Mouse (Mus musculus) cerebellum, adult 2 months (tissue): ENCODE measurements around the gene Gp1ba. TPM values are rescaled to one million over a fixed set of nuclear protein-coding genes. Genes with fewer than 3 reads are reported as not detected.

Experiments used
- DNase-seq, 2 experiments: peaks; one replicate each; pipeline ENCODE4 v3.0.0; 2021
- H3K27ac ChIP-seq: fragments of 200-500 bp; 2 replicates; pipeline ENCODE4 v1.5.1; 2012; ENCODE audit warnings: low read length, control low read depth, inconsistent platforms; ENCODE audit not compliant: insufficient read depth
- H3K27me3 ChIP-seq: fragments of 200-500 bp; 2 replicates; pipeline ENCODE4 v1.6.1; 2012; ENCODE audit warnings: inconsistent platforms, mild to moderate bottlenecking, low read length, moderate library complexity; ENCODE audit not compliant: control insufficient read depth, insufficient read depth
- H3K4me1 ChIP-seq: fragments of 200-500 bp; 2 replicates; pipeline ENCODE4 v1.6.1; 2011; ENCODE audit warnings: low read length; ENCODE audit not compliant: control insufficient read depth, insufficient read depth
- H3K4me3 ChIP-seq: fragments of 200-500 bp; replicated peaks from 2 replicates; pipeline ENCODE3; 2011; ENCODE audit warnings: mild to moderate bottlenecking, low read depth, low read length, control low read depth; ENCODE audit not compliant: insufficient read depth
- CTCF ChIP-seq: fragments of 200-500 bp; IDR thresholded peaks from 2 replicates; pipeline ENCODE4 v1.5.1; 2011; ENCODE audit warnings: low read depth, mild to moderate bottlenecking, control low read depth, low read length, moderate library complexity, borderline replicate concordance; ENCODE audit not compliant: insufficient read depth
- POLR2A ChIP-seq: fragments of 200-500 bp; IDR thresholded peaks from 2 replicates; pipeline ENCODE4 v1.6.1; 2011; ENCODE audit warnings: low read length, control low read depth, borderline replicate concordance; ENCODE audit not compliant: insufficient read depth
- WGBS: fragments of 180-500 bp; shearing (Covaris S2); methylation state at CpG from one replicate; pipeline ENCODE4 v1.1.7; 2018; 5-methylcytosine and 5-hydroxymethylcytosine counted together
- polyA plus RNA-seq: library from polyadenylated mRNA; depleted of rRNA; stranded (reverse); fragments of >200 nt; gene quantifications from 2 replicates; pipeline ENCODE4 v1.2.3, GENCODE M21; 2012

Gene Gp1ba
- polyA plus RNA-seq, 1 experiment = not detected

DNA sequence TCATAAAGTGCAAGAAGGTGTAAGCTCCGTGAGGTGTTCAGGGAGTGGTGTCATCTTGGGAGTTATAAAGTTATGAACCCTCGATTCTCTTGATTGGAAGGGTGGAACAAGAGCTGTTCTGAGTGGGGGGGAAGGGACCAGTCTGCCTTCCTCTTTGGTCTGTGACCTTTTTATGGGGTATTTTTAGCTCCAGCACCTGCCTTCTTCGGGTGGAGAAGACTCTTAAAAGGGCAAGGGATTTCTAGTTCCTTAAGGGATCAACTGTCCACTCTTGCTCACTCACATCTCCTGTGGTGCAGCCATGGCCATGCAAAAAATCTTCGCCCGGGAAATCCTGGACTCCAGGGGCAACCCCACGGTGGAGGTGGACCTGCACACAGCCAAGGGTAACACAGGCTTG is 18.7 kb downstream of the Gp1ba start:
- no peaks in the 10 kb centered on the region for H3K27me3 ChIP-seq
- no peak overlapping the region for H3K27ac ChIP-seq
- WGBS = 39% methylated on average over 6 of the region's 6 CpGs
- no peak overlapping the region for H3K4me3 ChIP-seq
- peaks cover 9% of the 10 kb centered on the region for H3K4me1 ChIP-seq
- DNase-seq = no peak
- TF ChIP-seq CTCF = no peak
- TF ChIP-seq POLR2A = no peak

DNA sequence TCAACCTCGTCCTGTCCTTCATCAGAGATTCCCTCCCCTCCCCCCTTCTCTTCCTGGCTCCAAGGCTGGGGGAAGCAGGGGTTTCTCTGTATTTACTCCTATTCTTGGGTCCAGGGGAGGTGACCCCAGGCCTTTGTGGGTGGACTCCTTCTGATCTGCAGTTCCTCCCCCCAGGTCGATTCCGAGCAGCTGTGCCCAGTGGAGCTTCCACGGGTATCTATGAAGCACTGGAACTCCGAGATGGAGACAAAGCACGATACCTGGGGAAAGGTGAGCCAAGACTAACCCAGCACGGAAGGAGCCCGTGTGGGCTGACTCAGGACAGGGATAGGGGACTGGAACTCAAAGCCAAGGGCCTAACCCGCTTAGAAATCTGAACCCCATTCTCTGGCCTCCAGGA is 19.1 kb downstream of the Gp1ba start:
- H3K27ac ChIP-seq = no peak overlapping the region
- 61% methylated on average over 9 of the region's 9 CpGs for WGBS
- DNase-seq = no peak
- peaks cover 6% of the 10 kb centered on the region for H3K4me1 ChIP-seq
- H3K4me3 ChIP-seq = no peak overlapping the region
- no peaks in the 10 kb centered on the region for H3K27me3 ChIP-seq
- TF ChIP-seq CTCF (no peak), POLR2A (no peak)

DNA sequence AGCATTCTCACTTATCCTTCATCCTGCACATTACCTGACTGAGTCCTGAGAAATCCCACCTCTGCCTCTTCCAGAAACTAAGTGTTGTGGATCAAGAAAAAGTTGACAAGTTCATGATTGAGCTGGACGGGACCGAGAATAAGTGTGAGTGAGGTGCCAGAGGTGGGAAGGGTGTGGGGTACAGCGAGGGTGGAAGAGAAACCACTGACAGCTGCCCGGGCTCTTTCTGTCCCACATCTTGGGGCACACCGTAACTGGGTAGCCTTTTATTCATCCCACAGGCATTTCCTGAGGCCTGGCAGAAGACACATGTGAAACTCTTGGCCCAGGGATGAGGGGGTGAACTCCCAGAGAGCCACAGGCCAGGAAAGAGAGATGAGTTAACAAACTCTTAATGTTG is 19.6 kb downstream of the Gp1ba start:
- 89% methylated on average over 5 of the region's 5 CpGs for WGBS
- H3K4me1 ChIP-seq = peaks cover 6% of the 10 kb centered on the region
- H3K27ac ChIP-seq = no peak overlapping the region
- H3K27me3 ChIP-seq = no peaks in the 10 kb centered on the region
- no peak for DNase-seq
- H3K4me3 ChIP-seq = no peak overlapping the region
- TF ChIP-seq POLR2A = no peak
- TF ChIP-seq CTCF = no peak

DNA sequence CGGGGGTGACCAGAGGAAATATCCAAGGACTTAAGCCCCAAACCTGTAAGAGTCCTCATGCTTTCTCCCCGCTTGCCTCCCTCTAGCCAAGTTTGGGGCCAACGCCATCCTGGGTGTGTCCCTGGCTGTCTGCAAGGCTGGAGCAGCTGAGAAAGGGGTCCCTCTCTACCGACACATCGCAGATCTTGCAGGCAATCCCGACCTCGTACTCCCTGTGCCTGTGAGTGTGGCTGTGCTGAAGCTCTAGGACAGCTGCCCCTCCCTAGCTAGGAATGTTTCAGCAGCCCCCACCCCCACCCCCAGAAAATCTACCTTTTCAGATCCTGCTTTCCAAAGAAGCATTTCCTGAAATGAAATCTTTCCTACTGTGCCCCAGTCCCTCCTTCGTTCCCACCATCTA is 20.0 kb downstream of the Gp1ba start:
- DNase-seq = no peak
- no peak for TF ChIP-seq CTCF
- no peak for TF ChIP-seq POLR2A
- H3K27ac ChIP-seq = no peak overlapping the region
- 76% methylated on average over 8 of the region's 8 CpGs for WGBS
- H3K27me3 ChIP-seq = no peaks in the 10 kb centered on the region
- no peak overlapping the region for H3K4me3 ChIP-seq
- H3K4me1 ChIP-seq = peaks cover 6% of the 10 kb centered on the region

DNA sequence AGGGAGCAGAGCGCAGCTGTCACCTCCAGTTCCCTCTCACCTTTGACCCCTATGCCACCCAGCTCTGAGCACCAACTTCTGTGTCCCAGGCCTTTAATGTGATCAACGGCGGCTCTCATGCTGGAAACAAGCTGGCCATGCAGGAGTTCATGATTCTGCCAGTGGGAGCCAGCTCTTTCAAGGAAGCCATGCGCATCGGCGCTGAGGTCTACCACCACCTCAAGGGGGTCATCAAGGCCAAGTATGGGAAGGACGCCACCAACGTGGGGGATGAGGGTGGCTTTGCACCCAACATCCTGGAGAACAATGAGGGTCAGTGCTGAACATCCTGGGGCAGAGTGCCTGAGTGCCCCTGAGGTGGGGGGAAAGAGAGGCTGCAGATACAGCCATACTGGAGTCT is 21.6 kb downstream of the Gp1ba start:
- H3K4me1 ChIP-seq = peaks cover 6% of the 10 kb centered on the region

DNA sequence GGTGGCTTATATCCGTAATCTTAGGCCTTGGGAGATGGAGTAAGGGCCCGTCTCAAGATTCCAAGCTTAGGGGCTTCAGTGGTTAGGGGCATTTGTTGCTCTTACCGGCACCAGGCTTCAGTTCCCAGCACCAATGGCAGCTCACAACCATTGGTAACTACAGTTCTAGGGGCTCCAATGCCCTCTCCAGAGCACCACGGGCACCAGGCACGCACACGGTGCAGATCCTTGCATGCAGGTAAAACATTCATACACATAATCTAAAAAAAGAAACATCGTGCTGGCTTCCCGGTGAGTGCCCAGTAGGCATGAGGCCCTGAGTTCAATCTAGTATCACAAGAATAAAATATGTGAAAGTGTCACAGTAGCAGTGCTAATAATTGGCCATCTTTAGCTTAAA is 24.2 kb downstream of the Gp1ba start:
- Histone ChIP-seq H3K27me3 (no peaks in the 10 kb centered on the region), H3K4me3 (no peak overlapping the region), H3K4me1 (no peaks in the 10 kb centered on the region; the same call in 1 of the 2 replicates), H3K27ac (no peak overlapping the region)
- 90% methylated on average over 8 of the region's 8 CpGs for WGBS
- TF ChIP-seq CTCF = no peak
- TF ChIP-seq POLR2A = no peak
- no peak for DNase-seq

More for the DNA sequence above, 21.6 kb downstream of the Gp1ba start:
- Histone ChIP-seq H3K27ac (no peak overlapping the region), H3K4me3 (no peak overlapping the region), H3K27me3 (no peaks in the 10 kb centered on the region)
- DNase-seq = no peak
- no peak for TF ChIP-seq CTCF
- TF ChIP-seq POLR2A = no peak
- 89% methylated on average over 8 of the region's 8 CpGs for WGBS

DNA sequence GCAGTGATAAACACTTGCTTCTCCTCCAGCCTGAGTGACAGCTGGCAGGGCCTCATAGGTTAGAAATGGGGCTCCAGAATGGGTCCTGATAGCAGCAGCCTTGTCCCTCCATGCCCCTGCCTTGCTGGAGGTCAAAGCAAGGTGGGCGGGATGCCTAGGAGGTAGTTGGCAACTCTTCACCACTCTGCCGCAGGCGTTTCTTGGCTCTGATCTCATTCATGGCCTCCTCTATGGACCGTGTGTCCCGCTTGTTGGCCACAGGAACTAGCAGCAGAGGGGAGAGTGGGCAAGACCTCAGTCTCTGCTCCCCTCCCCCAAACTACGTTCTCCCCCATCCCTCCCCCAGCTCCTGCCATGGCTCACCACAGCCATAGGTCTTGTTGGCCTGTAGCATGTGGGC is 25.0 kb downstream of the Gp1ba start:
- Histone ChIP-seq H3K27me3 (no peaks in the 10 kb centered on the region), H3K27ac (no peak overlapping the region), H3K4me3 (no peak overlapping the region), H3K4me1 (no peaks in the 10 kb centered on the region; the same call in 1 of the 2 replicates)
- WGBS = 46% methylated on average over 6 of the region's 6 CpGs
- TF ChIP-seq CTCF = no peak
- TF ChIP-seq POLR2A = no peak
- no peak for DNase-seq

DNA sequence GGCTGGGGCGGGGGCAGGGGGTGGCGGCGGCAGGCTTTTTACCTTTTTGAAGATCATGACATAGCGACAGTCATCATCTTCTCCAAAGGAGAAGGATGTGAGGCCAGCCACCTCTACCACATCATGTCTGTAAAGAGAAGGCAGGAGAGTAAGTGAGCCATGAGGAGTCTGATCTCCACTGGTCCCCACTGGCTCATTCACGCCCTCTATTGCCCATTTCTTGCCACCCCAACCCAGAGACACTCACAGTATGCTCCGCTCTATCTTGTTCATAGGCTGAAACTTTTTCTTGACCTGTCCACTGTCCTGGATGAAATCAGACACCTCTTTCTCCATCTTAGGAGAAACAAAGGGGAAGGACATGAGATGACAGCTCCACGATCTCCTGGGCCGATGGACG is 25.8 kb downstream of the Gp1ba start:
- H3K4me3 ChIP-seq = no peak overlapping the region
- H3K27me3 ChIP-seq = no peaks in the 10 kb centered on the region
- WGBS = 93% methylated on average over 9 of the region's 9 CpGs
- no peak overlapping the region for H3K27ac ChIP-seq
- no peak for DNase-seq
- H3K4me1 ChIP-seq = no peaks in the 10 kb centered on the region; the same call in 1 of the 2 replicates
- no peak for TF ChIP-seq CTCF
- no peak for TF ChIP-seq POLR2A

DNA sequence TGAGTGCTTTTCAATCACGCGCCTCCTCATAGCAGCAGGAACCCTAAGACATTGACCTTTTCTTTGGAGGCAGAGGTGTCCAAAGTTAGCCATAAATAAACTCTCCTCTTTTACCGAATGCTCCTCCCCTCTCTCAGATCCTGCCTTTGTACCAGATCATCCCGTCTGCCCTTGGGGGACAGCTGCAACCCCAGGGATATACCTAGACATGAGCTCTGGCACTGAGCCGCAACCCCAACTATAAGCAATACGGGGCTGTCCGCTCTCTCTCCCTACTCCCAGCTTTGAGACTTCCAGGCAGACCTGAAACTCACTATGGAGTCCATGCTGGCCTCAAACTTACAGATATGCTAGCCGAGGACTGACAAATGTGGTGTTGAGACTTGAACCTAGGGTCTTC is 27.8 kb downstream of the Gp1ba start:
- no peak for DNase-seq
- H3K27me3 ChIP-seq = no peaks in the 10 kb centered on the region
- TF ChIP-seq POLR2A (no peak), CTCF (no peak)
- H3K27ac ChIP-seq = no peak overlapping the region
- WGBS = 89% methylated on average over 8 of the region's 8 CpGs
- H3K4me1 ChIP-seq = no peaks in the 10 kb centered on the region; the same call in 1 of the 2 replicates
- no peak overlapping the region for H3K4me3 ChIP-seq
